Mouse (Mus musculus) stomach, embryonic 15.5 days (tissue): Measurements from ENCODE around the gene Gm26727. TPM values are rescaled to one million over a fixed set of nuclear protein-coding genes. Genes with fewer than 3 reads are reported as not detected.
"Not testable (repeated sequence)": the region's sequence is repeated elsewhere in the genome, so short reads cannot be mapped to it uniquely, and the experiment has no call there.

Experiments
- ATAC-seq: fragments of 200-750 bp; cut with Nextera tagmentation; 2 replicates; pipeline ENCODE4 v1.8.0; 2017; ENCODE audit warnings: low read depth, moderate number of reproducible peaks, moderate TSS enrichment; ENCODE audit not compliant: insufficient read depth, low FRiP score
- H3K27ac ChIP-seq: fragments of 300-500 bp; sonication (generic); 2 replicates; pipeline ENCODE4 v1.5.1; 2015; ENCODE audit warnings: mild to moderate bottlenecking, inconsistent platforms
- H3K27me3 ChIP-seq: fragments of 300-500 bp; sonication (generic); replicated peaks from 2 replicates; pipeline ENCODE4 v1.6.1; 2015; ENCODE audit warnings: inconsistent platforms
- H3K36me3 ChIP-seq: fragments of 300-500 bp; sonication (generic); 2 replicates; pipeline ENCODE4 v1.6.1; 2015; ENCODE audit warnings: inconsistent platforms
- H3K4me1 ChIP-seq: fragments of 300-500 bp; sonication (generic); 2 replicates; pipeline ENCODE4 v1.6.1; 2015; ENCODE audit warnings: inconsistent platforms
- H3K4me2 ChIP-seq: fragments of 300-500 bp; sonication (generic); 2 replicates; pipeline ENCODE4 v1.6.1; 2015; ENCODE audit warnings: mild to moderate bottlenecking, inconsistent platforms
- H3K4me3 ChIP-seq: fragments of 300-500 bp; sonication (generic); replicated peaks from 2 replicates; pipeline ENCODE4 v1.5.1; 2015; ENCODE audit warnings: inconsistent platforms
- H3K9ac ChIP-seq: fragments of 300-500 bp; sonication (generic); 2 replicates; pipeline ENCODE4 v1.6.1; 2015; ENCODE audit warnings: inconsistent platforms
- H3K9me3 ChIP-seq: fragments of 300-500 bp; sonication (generic); 2 replicates; pipeline ENCODE4 v1.6.1; 2016; ENCODE audit warnings: inconsistent platforms
- WGBS: fragments of 180-500 bp; shearing (Covaris S2); methylation state at CpG from one replicate; pipeline ENCODE4 v1.1.7; 2015; 5-methylcytosine and 5-hydroxymethylcytosine counted together
- polyA plus RNA-seq: library from polyadenylated mRNA; unstranded; fragments of >200 nt; fragmentation: Nextera tagmentation; extraction: Ambion mirVana; gene quantifications from 2 replicates; pipeline ENCODE4 v1.2.1, GENCODE M21; 2015

Gm26727 gene
- polyA plus RNA-seq, result not detected in 2 replicates

- Histone ChIP-seq H3K27ac (no peak within 1 kb of the TSS), H3K27me3 (no peaks in the 10 kb centered on the region), H3K9ac (no peak within 1 kb of the TSS), H3K36me3 (no peaks in the 10 kb centered on the region), H3K9me3 (no peaks in the 10 kb centered on the region), H3K4me3 (no peak within 1 kb of the TSS), H3K4me1 (no peaks in the 10 kb centered on the region), H3K4me2 (no peak within 1 kb of the TSS)
- ATAC-seq, result no peak
- 60% methylated on average over 2 of the region's 2 CpGs for WGBS
Observed at GRCm38 (mm10) chr2:67433081-67433480, at the start of gene Gm26727. TSS of gene Gm26727 (minus strand) at chr2:67433181.

GRCm38 (mm10) chr2:67481051-67481450, 48.1 kb upstream of the Gm26727 start:
- WGBS, result 74% methylated on average over 3 of the region's 3 CpGs
- H3K4me3 ChIP-seq, result no peak overlapping the region
- no peaks in the 10 kb centered on the region for H3K4me1 ChIP-seq
- H3K9ac ChIP-seq, result no peak overlapping the region
- H3K27me3 ChIP-seq, result no peaks in the 10 kb centered on the region
- no peak overlapping the region for H3K27ac ChIP-seq
- ATAC-seq, result no peak
- H3K9me3 ChIP-seq, result no peaks in the 10 kb centered on the region
- no peaks in the 10 kb centered on the region for H3K36me3 ChIP-seq
- no peak overlapping the region for H3K4me2 ChIP-seq

GRCm38 (mm10) chr2:67477753-67478152, 44.8 kb upstream of the Gm26727 start:
- no peak for ATAC-seq

GRCm38 (mm10) chr2:67470030-67470429, 37.0 kb upstream of the Gm26727 start:
- not testable (repeated sequence) for H3K27me3 ChIP-seq, H3K9ac ChIP-seq, H3K4me3 ChIP-seq, ATAC-seq, H3K4me1 ChIP-seq, H3K27ac ChIP-seq, H3K9me3 ChIP-seq, H3K4me2 ChIP-seq, H3K36me3 ChIP-seq
- 48% methylated on average over 5 of the region's 5 CpGs for WGBS

More at GRCm38 (mm10) chr2:67477753-67478152, 44.8 kb upstream of the Gm26727 start:
- no peak overlapping the region for H3K4me3 ChIP-seq
- H3K4me2 ChIP-seq, result no peak overlapping the region
- H3K4me1 ChIP-seq, result no peaks in the 10 kb centered on the region
- no peaks in the 10 kb centered on the region for H3K27me3 ChIP-seq
- H3K9me3 ChIP-seq, result no peaks in the 10 kb centered on the region
- no peak overlapping the region for H3K9ac ChIP-seq
- 18% methylated on average over 6 of the region's 6 CpGs for WGBS
- no peak overlapping the region for H3K27ac ChIP-seq
- H3K36me3 ChIP-seq, result no peaks in the 10 kb centered on the region

- H3K4me2 ChIP-seq, result no peak overlapping the region
Observed at GRCm38 (mm10) chr2:67467036-67467435, 34.1 kb upstream of the Gm26727 start.

GRCm38 (mm10) chr2:67460857-67461256, 27.9 kb upstream of the Gm26727 start:
- Histone ChIP-seq H3K9me3 (no peaks in the 10 kb centered on the region), H3K27ac (no peak overlapping the region), H3K9ac (no peak overlapping the region), H3K4me1 (no peaks in the 10 kb centered on the region), H3K36me3 (no peaks in the 10 kb centered on the region), H3K4me2 (no peak overlapping the region), H3K4me3 (no peak overlapping the region), H3K27me3 (no peaks in the 10 kb centered on the region)
- 86% methylated on average over 3 of the region's 3 CpGs for WGBS
- no peak for ATAC-seq

More at GRCm38 (mm10) chr2:67467036-67467435, 34.1 kb upstream of the Gm26727 start:
- Histone ChIP-seq H3K27ac (no peak overlapping the region), H3K4me3 (no peak overlapping the region), H3K4me1 (no peaks in the 10 kb centered on the region), H3K9me3 (no peaks in the 10 kb centered on the region), H3K36me3 (no peaks in the 10 kb centered on the region), H3K9ac (no peak overlapping the region), H3K27me3 (no peaks in the 10 kb centered on the region)
- 87% methylated on average over 7 of the region's 7 CpGs for WGBS
- no peak for ATAC-seq

- H3K4me3 ChIP-seq, result no peak overlapping the region
- peak overlapping the region; percentile 35; the same call in 1 of the 2 replicates for H3K4me2 ChIP-seq
Observed at GRCm38 (mm10) chr2:67447206-67447605, 14.2 kb upstream of the Gm26727 start.

GRCm38 (mm10) chr2:67446772-67447171, 13.8 kb upstream of the Gm26727 start:
- no peak overlapping the region for H3K4me2 ChIP-seq
- no peak for ATAC-seq
- no peak overlapping the region for H3K27ac ChIP-seq
- H3K9ac ChIP-seq, result no peak overlapping the region
- no peak overlapping the region for H3K4me3 ChIP-seq
- 44% methylated on average over 1 of the region's 1 CpGs for WGBS
- H3K36me3 ChIP-seq, result no peaks in the 10 kb centered on the region
- H3K4me1 ChIP-seq, result no peaks in the 10 kb centered on the region
- no peaks in the 10 kb centered on the region for H3K27me3 ChIP-seq
- no peaks in the 10 kb centered on the region for H3K9me3 ChIP-seq

More at GRCm38 (mm10) chr2:67447206-67447605, 14.2 kb upstream of the Gm26727 start:
- Histone ChIP-seq H3K27ac (no peak overlapping the region), H3K36me3 (no peaks in the 10 kb centered on the region), H3K4me1 (no peaks in the 10 kb centered on the region), H3K9me3 (no peaks in the 10 kb centered on the region), H3K9ac (no peak overlapping the region), H3K27me3 (no peaks in the 10 kb centered on the region)
- ATAC-seq, result no peak
- 57% methylated on average over 12 of the region's 12 CpGs for WGBS

- H3K4me3 ChIP-seq, result no peak within 1 kb of the TSS
- no peak within 1 kb of the TSS for H3K4me2 ChIP-seq
- no peak within 1 kb of the TSS for H3K27ac ChIP-seq
- H3K4me1 ChIP-seq, result no peaks in the 10 kb centered on the region
- no peaks in the 10 kb centered on the region for H3K9me3 ChIP-seq
- H3K9ac ChIP-seq, result no peak within 1 kb of the TSS
- H3K36me3 ChIP-seq, result no peaks in the 10 kb centered on the region
- WGBS, result 67% methylated on average over 3 of the region's 3 CpGs
- no peak for ATAC-seq
- H3K27me3 ChIP-seq, result no peaks in the 10 kb centered on the region
Observed at GRCm38 (mm10) chr2:67445780-67446179, 12.8 kb upstream of the Gm26727 start, which contains the start of gene Xirp2. TSS of gene Xirp2 (plus strand) at chr2:67446002.

- H3K4me3 ChIP-seq, result no peak overlapping the region
- H3K9me3 ChIP-seq, result no peaks in the 10 kb centered on the region
- H3K4me1 ChIP-seq, result no peaks in the 10 kb centered on the region
- no peaks in the 10 kb centered on the region for H3K36me3 ChIP-seq
- no peak overlapping the region for H3K4me2 ChIP-seq
- H3K27me3 ChIP-seq, result no peaks in the 10 kb centered on the region
- H3K27ac ChIP-seq, result no peak overlapping the region
- no peak overlapping the region for H3K9ac ChIP-seq
- 69% methylated on average over 8 of the region's 8 CpGs for WGBS
- ATAC-seq, result no peak
Observed at GRCm38 (mm10) chr2:67438309-67438708, 5.3 kb upstream of the Gm26727 start.

- ATAC-seq, result no peak
- H3K4me3 ChIP-seq, result no peak overlapping the region
- 91% methylated on average over 1 of the region's 1 CpGs for WGBS
- no peak overlapping the region for H3K4me2 ChIP-seq
- no peak overlapping the region for H3K27ac ChIP-seq
- no peaks in the 10 kb centered on the region for H3K27me3 ChIP-seq
- no peaks in the 10 kb centered on the region for H3K9me3 ChIP-seq
- no peaks in the 10 kb centered on the region for H3K36me3 ChIP-seq
- no peaks in the 10 kb centered on the region for H3K4me1 ChIP-seq
- no peak overlapping the region for H3K9ac ChIP-seq
Observed at GRCm38 (mm10) chr2:67422799-67423198, 10.2 kb downstream of the Gm26727 start.

- ATAC-seq, result no peak
- H3K27ac ChIP-seq, result no peak overlapping the region
- H3K27me3 ChIP-seq, result no peaks in the 10 kb centered on the region
- no peak overlapping the region for H3K9ac ChIP-seq
- no peak overlapping the region for H3K4me2 ChIP-seq
- no peak overlapping the region for H3K4me3 ChIP-seq
- H3K4me1 ChIP-seq, result no peaks in the 10 kb centered on the region
- no peaks in the 10 kb centered on the region for H3K9me3 ChIP-seq
- no peaks in the 10 kb centered on the region for H3K36me3 ChIP-seq
Observed at GRCm38 (mm10) chr2:67420853-67421252, 12.1 kb downstream of the Gm26727 start.

GRCm38 (mm10) chr2:67413425-67413824, 19.6 kb downstream of the Gm26727 start, which contains the start of gene Gm21830:
TSS of gene Gm21830 (plus strand) at chr2:67413725.
- not testable (repeated sequence) for H3K36me3 ChIP-seq, H3K4me3 ChIP-seq, H3K9ac ChIP-seq, H3K9me3 ChIP-seq, H3K4me2 ChIP-seq, H3K4me1 ChIP-seq, H3K27me3 ChIP-seq, H3K27ac ChIP-seq, ATAC-seq
- WGBS, result no CpG with 5 or more reads among the region's 1 CpGs
